Mouse (Mus musculus): ENCODE data around the gene Pms1.

GRCm38 (mm10) chr1:53335465-53335864, 38.6 kb upstream of the Pms1 start:
- TF ChIP-seq CTCF (IDR thresholded peaks at IDR 0.05; ENCODE audit: low read depth, low read length) (no peak), POLR2A (IDR thresholded peaks at IDR 0.05; ENCODE audit: extremely low read depth, insufficient read depth, low read length) (no peak)
